Mouse (Mus musculus) midbrain, embryonic 15.5 days (tissue): Measurements from ENCODE around the gene Pon1. TPM values are rescaled to one million over a fixed set of nuclear protein-coding genes. Genes with fewer than 3 reads are reported as not detected.

Source experiments
- ATAC-seq: fragments of 200-750 bp; cut with Nextera tagmentation; replicated peaks from 2 replicates; pipeline ENCODE4 v1.8.0; 2017; ENCODE audit warnings: moderate TSS enrichment
- H3K27ac ChIP-seq: fragments of 300-500 bp; sonication (generic); 2 replicates; pipeline ENCODE4 v1.5.1; 2015; ENCODE audit warnings: mild to moderate bottlenecking, inconsistent platforms
- H3K27me3 ChIP-seq: fragments of 300-500 bp; sonication (generic); replicated peaks from 2 replicates; pipeline ENCODE4 v1.6.1; 2015; ENCODE audit warnings: inconsistent platforms
- H3K36me3 ChIP-seq: fragments of 300-500 bp; sonication (generic); replicated peaks from 2 replicates; pipeline ENCODE4 v1.6.1; 2015; ENCODE audit warnings: inconsistent platforms
- H3K4me1 ChIP-seq: fragments of 300-500 bp; sonication (generic); 2 replicates; pipeline ENCODE4 v1.6.1; 2015; ENCODE audit warnings: inconsistent platforms
- H3K4me2 ChIP-seq: fragments of 300-500 bp; sonication (generic); 2 replicates; pipeline ENCODE4 v1.6.1; 2015; ENCODE audit warnings: inconsistent platforms, mild to moderate bottlenecking, moderate library complexity
- H3K4me3 ChIP-seq: fragments of 300-500 bp; sonication (generic); 2 replicates; pipeline ENCODE4 v1.5.1; 2015; ENCODE audit warnings: mild to moderate bottlenecking, inconsistent platforms
- H3K9ac ChIP-seq: fragments of 300-500 bp; sonication (generic); 2 replicates; pipeline ENCODE4 v1.6.1; 2015; ENCODE audit warnings: mild to moderate bottlenecking, inconsistent platforms
- H3K9me3 ChIP-seq: fragments of 300-500 bp; sonication (generic); 2 replicates; pipeline ENCODE4 v1.6.1; 2016; ENCODE audit warnings: inconsistent platforms
- WGBS: fragments of 180-500 bp; shearing (Covaris S2); methylation state at CpG from one replicate; pipeline ENCODE4 v1.1.7; 2015; ENCODE audit warnings: mixed read lengths; 5-methylcytosine and 5-hydroxymethylcytosine counted together
- polyA plus RNA-seq: library from polyadenylated mRNA; unstranded; fragments of >200 nt; fragmentation: Nextera tagmentation; extraction: Ambion mirVana; gene quantifications from 2 replicates; pipeline ENCODE4 v1.2.1, GENCODE M21; 2015

Gene Pon1
- polyA plus RNA-seq, 1 experiment from 2014 or later = 0.18 TPM

GRCm38 (mm10) chr6:5172571-5172970, 21.2 kb downstream of the Pon1 start:
- Histone ChIP-seq H3K9ac (no peak overlapping the region), H3K4me1 (0 out of 2 replicates have a peak, but pooled peaks cover 2% of the 10 kb centered on the region), H3K36me3 (no peaks in the 10 kb centered on the region), H3K27ac (no peak overlapping the region), H3K27me3 (no peaks in the 10 kb centered on the region), H3K4me2 (no peak overlapping the region), H3K4me3 (no peak overlapping the region), H3K9me3 (no peaks in the 10 kb centered on the region)
- WGBS = 60% methylated on average over 9 of the region's 9 CpGs
- ATAC-seq = no peak

- Histone ChIP-seq H3K9ac (no peak overlapping the region), H3K27me3 (no peaks in the 10 kb centered on the region), H3K27ac (no peak overlapping the region), H3K4me1 (peaks cover 8% of the 10 kb centered on the region; the same call in 1 of the 2 replicates), H3K9me3 (no peaks in the 10 kb centered on the region), H3K4me2 (no peak overlapping the region), H3K4me3 (no peak overlapping the region), H3K36me3 (no peaks in the 10 kb centered on the region)
- WGBS = 89% methylated on average over 4 of the region's 4 CpGs
- no peak for ATAC-seq
Measured at GRCm38 (mm10) chr6:5171418-5171817, 22.3 kb downstream of the Pon1 start.

- no peak overlapping the region for H3K4me2 ChIP-seq
- WGBS = 63% methylated on average over 9 of the region's 9 CpGs
- H3K36me3 ChIP-seq = no peaks in the 10 kb centered on the region
- no peak for ATAC-seq
- H3K9ac ChIP-seq = no peak overlapping the region
- no peak overlapping the region for H3K4me3 ChIP-seq
- H3K9me3 ChIP-seq = no peaks in the 10 kb centered on the region
- H3K27me3 ChIP-seq = no peaks in the 10 kb centered on the region
- peaks cover 8% of the 10 kb centered on the region; the same call in 1 of the 2 replicates for H3K4me1 ChIP-seq
- H3K27ac ChIP-seq = no peak overlapping the region
Measured at GRCm38 (mm10) chr6:5168158-5168557, 25.6 kb downstream of the Pon1 start.

- H3K27ac ChIP-seq = 0 out of 2 replicates have a peak overlapping the region, but pooled peaks have one; percentile 13
Measured at GRCm38 (mm10) chr6:5167051-5167677, 26.6 kb downstream of the Pon1 start.

GRCm38 (mm10) chr6:5164855-5165254, 28.9 kb downstream of the Pon1 start:
- no peaks in the 10 kb centered on the region for H3K9me3 ChIP-seq
- ATAC-seq = no peak
- H3K9ac ChIP-seq = no peak overlapping the region
- H3K27me3 ChIP-seq = no peaks in the 10 kb centered on the region
- H3K4me2 ChIP-seq = no peak overlapping the region
- no peak overlapping the region for H3K27ac ChIP-seq
- no peak overlapping the region for H3K4me3 ChIP-seq
- 0 out of 2 replicates have a peak, but pooled peaks cover 6% of the 10 kb centered on the region for H3K36me3 ChIP-seq
- WGBS = 76% methylated on average over 9 of the region's 9 CpGs
- peaks cover 8% of the 10 kb centered on the region; the same call in 1 of the 2 replicates for H3K4me1 ChIP-seq

More at GRCm38 (mm10) chr6:5167051-5167677, 26.6 kb downstream of the Pon1 start:
- Histone ChIP-seq H3K4me1 (peaks cover 8% of the 10 kb centered on the region; the same call in 1 of the 2 replicates), H3K36me3 (no peaks in the 10 kb centered on the region), H3K9me3 (no peaks in the 10 kb centered on the region), H3K9ac (no peak overlapping the region), H3K4me2 (peak overlapping the region; percentile 39), H3K27me3 (no peaks in the 10 kb centered on the region), H3K4me3 (peak overlapping the region; percentile 15; the same call in 1 of the 2 replicates)
- 0 out of 2 replicates have a peak, but pooled peaks have one; percentile 37 for ATAC-seq
- WGBS = 20% methylated on average over 14 of the region's 14 CpGs

- peaks cover 8% of the 10 kb centered on the region; the same call in 1 of the 2 replicates for H3K4me1 ChIP-seq
- no peaks in the 10 kb centered on the region for H3K9me3 ChIP-seq
- H3K9ac ChIP-seq = no peak overlapping the region
- ATAC-seq = no peak
- peaks cover 13% of the 10 kb centered on the region; the same call in 1 of the 2 replicates for H3K36me3 ChIP-seq
- H3K4me2 ChIP-seq = no peak overlapping the region
- no peak overlapping the region for H3K27ac ChIP-seq
- H3K4me3 ChIP-seq = no peak overlapping the region
- 95% methylated on average over 14 of the region's 14 CpGs for WGBS
- no peaks in the 10 kb centered on the region for H3K27me3 ChIP-seq
Measured at GRCm38 (mm10) chr6:5163507-5164144, 30.1 kb downstream of the Pon1 start.

GRCm38 (mm10) chr6:5162052-5162451, 31.7 kb downstream of the Pon1 start:
- Histone ChIP-seq H3K9ac (no peak overlapping the region), H3K36me3 (peaks cover 13% of the 10 kb centered on the region; the same call in 1 of the 2 replicates), H3K27me3 (no peaks in the 10 kb centered on the region), H3K4me1 (peaks cover 1% of the 10 kb centered on the region; the same call in 1 of the 2 replicates), H3K4me3 (no peak overlapping the region), H3K4me2 (no peak overlapping the region), H3K27ac (no peak overlapping the region), H3K9me3 (no peaks in the 10 kb centered on the region)
- WGBS = 93% methylated on average over 6 of the region's 6 CpGs
- ATAC-seq = no peak

GRCm38 (mm10) chr6:5159385-5159791, 34.4 kb downstream of the Pon1 start:
- no peak overlapping the region for H3K9ac ChIP-seq
- no peaks in the 10 kb centered on the region for H3K27me3 ChIP-seq
- no peak overlapping the region for H3K4me2 ChIP-seq
- peaks cover 15% of the 10 kb centered on the region; the same call in 1 of the 2 replicates for H3K36me3 ChIP-seq
- no peaks in the 10 kb centered on the region for H3K9me3 ChIP-seq
- no peak for ATAC-seq
- no peak overlapping the region for H3K4me3 ChIP-seq
- WGBS = 76% methylated on average over 7 of the region's 7 CpGs
- no peaks in the 10 kb centered on the region for H3K4me1 ChIP-seq
- H3K27ac ChIP-seq = no peak overlapping the region

- no peak overlapping the region for H3K9ac ChIP-seq
- ATAC-seq = no peak
- no peaks in the 10 kb centered on the region for H3K4me1 ChIP-seq
- no peaks in the 10 kb centered on the region for H3K27me3 ChIP-seq
- no peak overlapping the region for H3K4me2 ChIP-seq
- H3K36me3 ChIP-seq = peaks cover 15% of the 10 kb centered on the region; the same call in 1 of the 2 replicates
- no peak overlapping the region for H3K27ac ChIP-seq
- no peaks in the 10 kb centered on the region for H3K9me3 ChIP-seq
- no peak overlapping the region for H3K4me3 ChIP-seq
- WGBS = 82% methylated on average over 6 of the region's 6 CpGs
Measured at GRCm38 (mm10) chr6:5156541-5157425, 37.0 kb downstream of the Pon1 start.

- no peak for ATAC-seq
- Histone ChIP-seq H3K4me1 (no peaks in the 10 kb centered on the region), H3K27ac (no peak overlapping the region), H3K9me3 (no peaks in the 10 kb centered on the region), H3K4me3 (no peak overlapping the region), H3K27me3 (no peaks in the 10 kb centered on the region), H3K4me2 (no peak overlapping the region), H3K36me3 (peaks cover 15% of the 10 kb centered on the region; the same call in 1 of the 2 replicates), H3K9ac (no peak overlapping the region)
- 68% methylated on average over 1 of the region's 1 CpGs for WGBS
Measured at GRCm38 (mm10) chr6:5155313-5155927, 38.3 kb downstream of the Pon1 start.

- H3K4me2 ChIP-seq = no peak overlapping the region
- no peaks in the 10 kb centered on the region for H3K4me1 ChIP-seq
- H3K27me3 ChIP-seq = no peaks in the 10 kb centered on the region
- no peak overlapping the region for H3K27ac ChIP-seq
- no peak for ATAC-seq
- no peak overlapping the region for H3K4me3 ChIP-seq
- 90% methylated on average over 6 of the region's 6 CpGs for WGBS
- no peak overlapping the region for H3K9ac ChIP-seq
- H3K36me3 ChIP-seq = peaks cover 9% of the 10 kb centered on the region; the same call in 1 of the 2 replicates
- H3K9me3 ChIP-seq = no peaks in the 10 kb centered on the region
Measured at GRCm38 (mm10) chr6:5154786-5155185, 39.0 kb downstream of the Pon1 start.
